Mouse (Mus musculus) fibroblast of lung, adult 2 months (primary cell): ENCODE results near the gene Efcab3.

Experiments used
- DNase-seq: peaks from one replicate; pipeline ENCODE4 v3.0.0-alpha.2; 2011; ENCODE audit warnings: low read depth

Efcab3 gene

DNA sequence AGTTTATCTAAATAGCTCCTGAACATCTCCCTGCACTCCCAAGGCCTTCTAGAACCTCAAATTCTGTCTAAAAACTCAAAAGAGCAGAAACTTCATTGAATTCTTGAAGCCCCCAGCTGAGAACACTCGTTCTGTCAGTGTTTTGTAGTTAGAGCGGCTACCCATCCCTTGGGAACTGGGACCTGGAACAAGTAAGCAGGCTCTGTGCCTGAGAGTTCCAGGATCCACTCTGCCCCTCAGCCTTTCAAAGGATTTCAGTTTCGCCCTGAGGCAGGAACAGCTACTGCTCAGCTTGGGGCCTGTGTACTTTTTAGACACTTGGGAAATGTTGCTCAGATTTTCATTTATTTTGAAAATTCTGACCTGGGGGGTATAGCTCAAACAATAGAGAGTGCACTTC, 83.2 kb downstream of the Efcab3 start, which contains the start of gene Gm10842:
Gene Gm10842, plus strand, starts transcription at position 301 of the 400 bp plus-strand sequence.
- DNase-seq: no peak

GRCm38 (mm10) chr11:105149353-105149752, 86.0 kb downstream of the Efcab3 start:
- DNase-seq: no peak

DNA sequence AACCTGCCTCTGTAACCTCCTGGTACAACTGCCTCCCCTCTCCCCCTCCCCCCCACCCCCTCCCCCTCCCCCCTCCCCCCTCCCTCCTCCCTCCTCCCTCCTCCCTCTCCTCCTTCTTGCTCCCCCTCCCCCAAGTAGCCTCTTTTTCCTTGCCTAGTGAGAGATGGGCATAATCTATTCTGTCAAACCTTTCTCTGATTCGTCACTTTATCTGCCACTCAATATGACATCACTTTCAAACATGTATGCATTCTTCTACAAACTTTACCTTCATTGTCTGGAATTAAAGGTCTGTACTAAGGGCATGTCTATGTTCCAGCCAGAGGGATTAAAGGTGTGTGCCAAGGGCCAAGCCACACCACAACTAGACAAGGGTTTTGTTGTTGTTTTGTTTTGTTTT, 86.4 kb downstream of the Efcab3 start:
- no peak for DNase-seq

DNA sequence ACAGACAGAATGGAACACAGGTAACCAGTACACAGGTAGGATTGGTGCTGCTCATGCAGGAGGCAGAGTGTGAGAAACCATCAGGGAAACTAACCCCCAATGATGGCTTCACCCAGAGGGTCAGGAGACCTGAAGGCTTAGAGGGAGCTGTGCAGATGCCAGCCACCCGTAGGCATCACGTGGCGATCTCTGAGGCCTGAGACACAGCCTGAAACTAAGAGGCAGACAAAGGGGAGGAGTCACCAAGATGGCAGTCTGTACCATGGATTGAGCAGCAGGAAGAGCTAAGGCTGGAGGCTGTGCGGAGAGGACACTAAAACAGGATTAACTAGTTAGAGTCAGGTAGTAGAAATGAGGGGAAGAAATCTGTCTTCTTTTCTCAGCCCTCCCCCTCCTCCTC, 87.3 kb downstream of the Efcab3 start:
- no peak for DNase-seq

DNA sequence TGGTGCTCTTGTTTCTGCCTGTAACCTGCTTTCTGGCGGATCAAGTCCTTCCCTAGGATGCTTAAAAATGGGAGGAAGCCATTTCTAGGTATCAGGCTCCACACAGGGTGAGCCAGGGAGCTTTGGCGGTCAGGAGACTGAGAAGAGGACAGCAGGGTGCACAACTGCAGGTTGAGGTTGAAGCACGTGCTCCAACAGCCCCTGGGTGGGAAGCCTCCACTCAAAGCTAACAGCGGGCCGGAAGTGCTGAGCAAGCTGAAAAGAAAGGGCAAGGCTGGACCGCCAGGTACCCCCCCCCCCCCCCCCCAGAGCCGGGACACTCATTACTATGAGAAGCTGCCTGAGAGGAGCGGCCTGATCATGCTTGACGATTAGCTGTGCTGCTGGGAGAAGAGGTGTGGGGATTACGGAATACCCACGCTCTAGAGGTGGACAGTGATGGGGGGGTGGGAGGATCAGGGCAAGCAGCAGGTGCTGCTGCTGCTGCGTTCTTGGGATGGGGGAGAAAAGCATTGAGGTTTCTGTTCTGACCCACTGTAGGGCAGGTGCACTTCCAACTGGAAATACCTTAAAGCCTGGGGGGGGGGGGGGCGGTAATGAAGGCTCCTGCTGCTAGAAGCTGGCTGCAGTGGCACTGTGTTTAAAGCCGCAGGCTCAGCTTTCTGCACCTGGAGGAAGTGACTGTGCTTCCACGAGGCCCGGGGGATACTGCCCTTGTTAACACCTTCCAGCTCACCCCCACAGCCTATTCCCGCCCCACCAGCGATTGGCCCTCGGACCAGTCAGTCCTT, 88.0 kb downstream of the Efcab3 start:
- no peak for DNase-seq

DNA sequence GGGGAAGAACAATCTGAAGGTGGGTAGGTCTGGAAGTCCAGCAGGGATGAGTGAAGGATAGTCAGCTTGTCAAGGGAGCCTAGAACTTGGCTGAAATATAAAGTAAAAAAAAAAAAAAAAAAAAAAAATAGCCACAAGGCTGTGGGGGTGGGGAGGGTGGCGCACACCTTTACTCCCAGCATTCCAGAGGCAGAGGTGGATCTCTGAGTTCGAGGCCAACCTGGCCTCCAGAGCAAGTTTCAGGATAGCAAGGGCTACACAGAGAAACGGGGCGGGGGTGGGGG, 88.6 kb downstream of the Efcab3 start:
- no peak for DNase-seq

DNA sequence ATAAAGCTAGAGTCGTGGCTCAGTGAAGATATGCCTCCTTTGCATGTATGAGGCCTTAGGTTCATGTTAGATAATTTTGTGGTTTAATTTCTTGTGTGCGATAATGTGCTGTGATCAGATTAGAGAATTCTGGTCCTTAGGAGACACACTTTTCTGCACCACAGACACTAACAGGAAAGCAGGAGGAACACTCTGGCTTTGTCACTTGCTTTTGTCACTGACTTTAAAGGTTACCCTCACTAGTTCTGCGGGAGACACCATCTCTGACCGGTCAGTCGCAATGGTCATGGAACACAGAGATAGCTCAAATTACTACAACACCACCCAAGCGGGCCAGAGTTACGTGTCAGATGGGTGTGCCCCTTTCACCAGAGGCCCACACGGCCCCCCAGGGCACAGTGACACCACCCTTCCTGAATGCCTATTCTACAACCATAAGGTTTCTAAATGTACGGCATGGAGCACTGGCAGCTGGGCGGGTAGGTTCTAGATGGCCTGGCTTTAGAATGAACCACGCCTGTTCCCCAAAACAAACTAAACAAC, 89.0 kb downstream of the Efcab3 start:
- DNase-seq: no peak

DNA sequence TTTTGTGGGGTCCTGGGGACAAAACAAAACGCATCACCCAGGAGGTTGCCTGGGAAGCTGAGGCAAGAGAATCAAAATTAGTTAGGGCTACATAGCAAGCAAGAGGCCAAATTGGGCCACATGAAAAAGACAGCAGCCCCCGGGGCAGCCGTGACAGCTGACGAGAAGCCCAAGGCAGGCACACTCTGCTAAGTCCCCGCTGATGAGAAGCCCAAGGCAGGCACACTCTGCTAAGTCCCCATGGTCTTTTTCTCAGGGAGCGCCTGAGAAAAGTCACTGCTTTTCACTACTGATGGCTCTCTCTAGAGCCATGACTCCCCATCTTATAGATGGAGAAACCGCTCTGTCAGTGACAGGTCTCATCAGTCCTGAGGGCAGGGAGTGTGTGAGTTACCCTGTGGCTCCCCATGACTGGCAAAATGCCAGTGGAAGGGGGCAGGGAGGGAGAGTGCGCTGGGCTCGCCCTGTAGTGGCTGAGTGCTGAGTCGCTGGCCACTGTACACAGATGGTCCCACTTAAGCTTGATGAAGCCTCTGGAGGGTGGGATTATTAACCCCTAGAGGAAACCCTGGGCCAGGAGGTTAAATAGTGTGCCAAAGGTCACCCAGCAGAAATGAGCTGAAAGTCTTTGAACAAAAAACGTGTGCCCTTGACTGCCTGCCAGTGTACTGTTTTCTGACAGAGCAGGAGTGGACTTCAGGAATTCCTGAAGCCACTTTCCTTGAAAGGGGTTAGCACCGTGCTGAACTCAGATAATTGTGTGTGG, 89.9 kb downstream of the Efcab3 start:
- no peak for DNase-seq

DNA sequence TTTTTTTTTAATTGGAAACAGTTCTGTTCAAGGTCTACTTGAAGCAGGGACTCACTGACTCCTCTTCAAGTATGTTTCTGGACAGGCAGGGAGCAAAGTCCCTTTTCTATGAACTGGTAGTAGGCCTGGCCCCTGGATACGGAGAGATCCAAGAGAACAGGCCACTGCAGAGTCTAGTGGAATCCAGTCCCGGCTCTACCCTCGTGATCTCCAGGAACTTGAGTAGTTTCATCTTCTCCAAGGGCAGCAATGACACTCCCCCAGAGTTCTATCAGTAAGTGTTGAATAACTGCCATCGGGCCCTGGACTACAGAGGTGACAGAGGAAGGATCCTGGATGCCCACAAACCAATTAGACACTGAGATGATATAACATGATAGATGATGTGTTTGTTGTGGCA, 92.5 kb downstream of the Efcab3 start:
- no peak for DNase-seq

- no peak for DNase-seq
Measured at GRCm38 (mm10) chr11:105156748-105157267, 93.4 kb downstream of the Efcab3 start.

GRCm38 (mm10) chr11:105158047-105158446, 94.7 kb downstream of the Efcab3 start:
- DNase-seq: no peak

GRCm38 (mm10) chr11:105159673-105160360, 96.4 kb downstream of the Efcab3 start:
- no peak for DNase-seq

- no peak for DNase-seq
Measured at GRCm38 (mm10) chr11:105161411-105161810, 98.0 kb downstream of the Efcab3 start.

DNA sequence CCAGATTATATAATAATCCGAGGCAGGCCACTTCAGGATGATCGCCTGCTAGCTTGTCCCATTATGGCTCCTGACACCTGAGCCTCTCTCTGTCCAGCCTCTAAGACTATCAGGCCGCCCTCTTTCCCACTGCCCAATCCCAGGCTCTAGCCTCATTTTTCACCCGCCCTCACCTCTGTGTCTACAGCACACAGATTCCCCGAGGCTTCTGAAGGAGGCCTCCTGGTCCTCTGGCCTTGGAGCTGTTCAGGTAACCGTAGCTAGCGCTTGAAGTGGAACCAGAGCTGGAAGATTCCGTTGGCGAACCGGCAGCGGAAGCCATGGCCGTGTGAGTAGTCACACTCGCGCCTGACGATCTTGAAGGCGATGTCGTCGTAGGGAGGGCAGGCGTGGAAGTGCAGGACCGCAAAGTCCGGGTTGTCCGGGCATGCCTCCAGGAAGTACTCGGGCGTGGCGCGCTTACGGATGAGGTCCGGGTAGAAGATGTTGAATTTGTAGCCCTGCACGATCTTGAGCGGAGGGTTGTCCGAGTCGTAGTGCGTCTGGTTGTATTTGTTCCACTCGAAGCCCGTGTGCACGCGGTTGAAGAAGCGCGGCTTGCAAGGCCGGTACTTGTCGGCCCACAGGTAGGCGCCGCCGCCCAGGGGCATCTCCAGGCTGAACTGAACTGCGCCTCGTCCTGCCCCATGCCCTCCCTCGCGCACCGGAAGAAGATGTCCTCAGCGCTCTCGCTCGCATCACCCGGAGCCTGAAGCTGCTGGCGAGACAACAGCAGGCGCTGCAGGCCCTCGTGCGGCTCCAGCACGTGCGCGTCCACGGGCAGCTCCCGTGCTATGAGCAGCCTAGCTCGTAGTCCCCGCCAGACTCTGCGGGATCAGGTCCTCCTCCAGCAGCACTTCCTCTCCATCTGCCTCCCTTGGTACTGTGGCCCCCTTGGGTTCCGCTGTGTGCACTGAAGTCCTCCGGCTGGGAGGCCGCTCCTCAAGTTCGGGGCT, 101.4 kb downstream of the Efcab3 start:
- no peak for DNase-seq

- no peak for DNase-seq
Measured at GRCm38 (mm10) chr11:105166780-105167179, 103.4 kb downstream of the Efcab3 start.
